Mouse (Mus musculus) liver, postnatal 0 days (tissue): ENCODE measurements around the gene Gm44965. TPM values are rescaled to one million over a fixed set of nuclear protein-coding genes. Genes with fewer than 3 reads are reported as not detected.

ENCODE experiments used
- ATAC-seq: fragments of 200-750 bp; cut with Nextera tagmentation; 2 replicates; pipeline ENCODE4 v1.8.0; 2017; ENCODE audit warnings: mild to moderate bottlenecking, moderate library complexity
- DNase-seq: peaks from one replicate; pipeline ENCODE4 v3.0.0-alpha.2; 2016
- H3K27ac ChIP-seq: fragments of 300-500 bp; sonication (generic); 2 replicates; pipeline ENCODE4 v1.5.1; 2014; ENCODE audit warnings: antibody characterized with exemption, moderate library complexity, mild to moderate bottlenecking, low read depth
- H3K27me3 ChIP-seq: fragments of 300-500 bp; sonication (generic); 2 replicates; pipeline ENCODE4 v1.6.1; 2014; ENCODE audit warnings: low read length, control low read depth, mixed read lengths; ENCODE audit not compliant: insufficient read depth
- H3K36me3 ChIP-seq: fragments of 300-500 bp; sonication (generic); replicated peaks from 2 replicates; pipeline ENCODE4 v1.6.1; 2014; ENCODE audit warnings: mild to moderate bottlenecking, control low read depth, low read length, moderate library complexity, mixed read lengths; ENCODE audit not compliant: insufficient read depth
- H3K4me1 ChIP-seq: fragments of 300-500 bp; sonication (generic); 2 replicates; pipeline ENCODE4 v1.6.1; 2014; ENCODE audit warnings: antibody characterized with exemption, mild to moderate bottlenecking, control low read depth; ENCODE audit not compliant: insufficient read depth
- H3K4me2 ChIP-seq: fragments of 300-500 bp; sonication (generic); 2 replicates; pipeline ENCODE4 v1.6.1; 2014; ENCODE audit warnings: low read depth, mild to moderate bottlenecking, low read length, moderate library complexity, mixed read lengths
- H3K4me3 ChIP-seq: fragments of 300-500 bp; sonication (generic); 2 replicates; pipeline ENCODE4 v1.5.1; 2014; ENCODE audit warnings: low read depth, low read length
- H3K9ac ChIP-seq: fragments of 300-500 bp; sonication (generic); replicated peaks from 2 replicates; pipeline ENCODE4 v1.6.1; 2014; ENCODE audit warnings: mild to moderate bottlenecking, moderate library complexity
- H3K9me3 ChIP-seq: fragments of 300-500 bp; sonication (generic); 2 replicates; pipeline ENCODE4 v1.6.1; 2016; ENCODE audit warnings: mild to moderate bottlenecking, control low read depth, low read length, mixed read lengths
- CTCF ChIP-seq: sonication (generic); IDR thresholded peaks from 2 replicates; pipeline ENCODE4 v1.5.1; 2016; ENCODE audit warnings: antibody characterized with exemption, low read depth
- EP300 ChIP-seq: IDR thresholded peaks from 2 replicates; pipeline ENCODE4 v1.6.1; 2016; ENCODE audit warnings: antibody characterized with exemption, low read depth, mild to moderate bottlenecking
- WGBS: fragments of 180-500 bp; shearing (Covaris S2); extraction: QIAGEN DNeasy Blood & Tissue Kit; methylation state at CpG from one replicate; pipeline ENCODE4 v1.1.7; 2014; ENCODE audit not compliant: insufficient replicate concordance; 5-methylcytosine and 5-hydroxymethylcytosine counted together
- polyA plus RNA-seq: library from polyadenylated mRNA; unstranded; fragments of >200 nt; fragmentation: Nextera tagmentation; extraction: Ambion mirVana; gene quantifications from 2 replicates; pipeline ENCODE4 v1.2.1, GENCODE M21; 2015

Gm44965 gene
- polyA plus RNA-seq, 1 experiment from 2014 or later: not detected

DNA sequence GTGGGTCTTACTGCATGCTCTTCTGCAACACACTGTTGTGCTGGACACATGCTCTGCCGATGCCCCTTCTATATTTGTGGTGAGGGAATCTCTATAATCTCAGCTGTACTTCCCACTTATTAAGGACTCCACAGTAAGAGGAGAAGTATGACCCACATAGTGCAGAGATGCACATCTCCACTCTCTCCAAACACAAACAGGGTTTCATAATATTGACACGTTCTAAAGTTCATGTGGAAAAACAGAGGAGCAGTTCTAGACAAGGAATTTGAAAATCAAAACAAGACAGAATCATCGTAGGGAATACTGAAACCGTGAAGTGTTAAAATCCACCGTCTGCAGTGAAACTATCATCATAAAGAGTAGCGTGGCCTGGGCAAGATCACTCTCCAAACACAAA is 1.9 kb upstream of the Gm44965 start:
- peaks cover 17% of the 10 kb centered on the region for H3K4me1 ChIP-seq
- 0 out of 2 replicates have a peak overlapping the region, but pooled peaks have one; percentile 24 for H3K4me2 ChIP-seq
- WGBS: 51% methylated on average over 6 of the region's 6 CpGs
- TF ChIP-seq CTCF (no peak), EP300 (no peak)
- H3K9ac ChIP-seq: no peak overlapping the region
- H3K9me3 ChIP-seq: no peaks in the 10 kb centered on the region
- DNase-seq (no peak), ATAC-seq (no peak)
- H3K4me3 ChIP-seq: no peak overlapping the region
- no peaks in the 10 kb centered on the region for H3K27me3 ChIP-seq
- H3K36me3 ChIP-seq: peaks cover 8% of the 10 kb centered on the region
- H3K27ac ChIP-seq: peak overlapping the region; percentile 80

DNA sequence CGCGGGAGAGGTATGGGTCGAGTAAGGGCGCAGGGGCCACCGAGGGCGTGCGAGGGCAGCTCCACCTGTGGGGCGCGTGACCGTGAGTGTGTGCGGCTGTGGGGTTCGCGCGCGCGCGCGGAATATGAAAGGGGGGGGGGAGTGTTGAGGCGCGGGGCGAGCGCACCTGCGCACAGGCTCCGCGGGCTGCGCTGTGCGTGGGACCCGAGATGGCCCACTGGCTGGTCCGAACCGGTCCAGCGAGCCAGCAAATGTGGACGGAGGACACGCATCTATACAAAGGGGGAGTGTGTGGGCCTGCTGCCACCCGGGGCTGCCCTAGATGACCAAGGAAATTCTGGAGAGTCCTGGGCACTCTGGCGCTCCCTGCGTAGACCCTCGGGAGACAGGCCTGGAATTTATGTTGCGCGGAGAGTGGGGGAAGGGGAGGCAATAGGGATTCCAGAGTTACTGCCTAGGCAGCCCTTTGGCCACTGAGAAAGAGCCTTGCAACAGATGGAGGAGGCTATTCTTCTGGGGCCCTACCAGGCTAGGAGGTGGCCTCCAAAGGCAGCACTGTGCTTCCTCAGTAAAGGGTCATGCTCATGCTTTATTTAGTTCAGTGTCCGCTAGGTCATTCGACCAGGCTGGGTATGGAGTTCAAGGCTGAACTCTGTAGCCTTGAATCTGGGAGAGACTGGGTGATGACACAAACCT is 450 bp downstream of the Gm44965 start:
- no peak for TF ChIP-seq CTCF
- TF ChIP-seq EP300: no peak
- no peak for DNase-seq
- Histone ChIP-seq H3K36me3 (peaks cover 24% of the 10 kb centered on the region), H3K27me3 (no peaks in the 10 kb centered on the region), H3K9ac (peak overlapping the region; percentile 81), H3K27ac (peak overlapping the region; percentile 96), H3K4me3 (peak overlapping the region; percentile 71), H3K9me3 (no peaks in the 10 kb centered on the region), H3K4me1 (peaks cover 14% of the 10 kb centered on the region), H3K4me2 (peak overlapping the region; percentile 85)
- WGBS: under 1% methylated on average over 32 of the region's 41 CpGs
- ATAC-seq: peak; percentile 54

DNA sequence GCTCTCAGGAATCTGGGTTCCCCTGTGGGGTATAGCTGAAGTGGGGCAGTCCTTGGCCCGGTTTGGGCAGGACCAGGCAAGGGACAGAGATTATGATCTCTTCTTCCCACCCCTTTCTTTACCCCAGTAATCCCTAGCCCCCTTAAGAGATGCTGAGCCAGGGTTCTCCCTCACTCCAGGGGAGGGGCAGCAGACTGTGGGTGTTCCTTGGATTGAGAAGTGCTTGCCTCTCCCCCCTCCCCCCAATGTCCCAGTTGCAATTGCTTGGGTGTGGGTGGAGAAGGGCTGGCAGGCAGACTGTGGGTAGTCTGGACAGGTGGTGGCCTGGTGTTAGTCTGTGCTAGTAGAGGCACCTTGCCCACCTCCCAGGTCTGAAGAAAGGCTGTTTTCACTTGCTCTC is 1.5 kb downstream of the Gm44965 start:
- Histone ChIP-seq H3K9me3 (no peaks in the 10 kb centered on the region), H3K4me2 (peak overlapping the region; percentile 85), H3K4me3 (peak overlapping the region; percentile 71), H3K27me3 (no peaks in the 10 kb centered on the region), H3K4me1 (peaks cover 6% of the 10 kb centered on the region), H3K27ac (peak overlapping the region; percentile 96), H3K36me3 (peaks cover 26% of the 10 kb centered on the region), H3K9ac (peak overlapping the region; percentile 81)
- DNase-seq: no peak
- 27% methylated on average over 1 of the region's 1 CpGs for WGBS
- TF ChIP-seq EP300 (no peak), CTCF (no peak)
- ATAC-seq: no peak

DNA sequence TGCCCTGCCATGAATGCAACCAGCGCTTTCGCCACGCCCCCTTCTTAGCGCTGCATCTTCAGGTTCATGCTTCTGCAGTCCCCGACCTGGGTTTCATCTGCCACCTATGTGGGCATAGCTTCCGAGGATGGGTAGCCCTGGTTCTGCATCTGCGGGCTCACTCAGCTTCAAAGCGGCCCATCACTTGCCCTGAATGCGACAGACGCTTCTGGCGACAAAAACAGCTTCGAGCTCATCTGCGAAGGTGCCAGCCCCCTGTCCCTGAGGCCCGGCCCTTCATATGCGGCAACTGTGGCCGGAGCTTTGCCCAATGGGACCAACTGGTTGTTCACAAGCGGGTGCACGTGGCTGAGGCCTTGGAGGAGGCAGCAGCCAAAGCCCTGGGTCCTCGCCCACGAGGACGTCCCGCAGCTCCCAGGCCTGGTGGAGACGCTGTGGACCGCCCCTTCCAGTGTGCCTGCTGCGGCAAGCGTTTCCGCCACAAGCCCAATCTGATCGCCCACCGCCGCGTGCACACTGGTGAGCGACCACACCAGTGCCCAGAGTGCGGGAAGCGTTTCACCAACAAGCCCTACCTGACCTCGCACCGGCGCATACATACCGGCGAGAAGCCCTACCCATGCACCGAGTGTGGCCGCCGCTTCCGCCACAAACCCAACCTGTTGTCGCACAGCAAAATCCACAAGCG is 2.9 kb downstream of the Gm44965 start:
- Histone ChIP-seq H3K9ac (no peak overlapping the region), H3K27ac (no peak overlapping the region), H3K4me3 (no peak overlapping the region), H3K4me1 (peaks cover 12% of the 10 kb centered on the region), H3K27me3 (no peaks in the 10 kb centered on the region), H3K4me2 (no peak overlapping the region), H3K36me3 (peaks cover 26% of the 10 kb centered on the region), H3K9me3 (no peaks in the 10 kb centered on the region)
- WGBS: 92% methylated on average over 45 of the region's 45 CpGs
- TF ChIP-seq CTCF (no peak), EP300 (no peak)
- ATAC-seq (no peak), DNase-seq (no peak)

DNA sequence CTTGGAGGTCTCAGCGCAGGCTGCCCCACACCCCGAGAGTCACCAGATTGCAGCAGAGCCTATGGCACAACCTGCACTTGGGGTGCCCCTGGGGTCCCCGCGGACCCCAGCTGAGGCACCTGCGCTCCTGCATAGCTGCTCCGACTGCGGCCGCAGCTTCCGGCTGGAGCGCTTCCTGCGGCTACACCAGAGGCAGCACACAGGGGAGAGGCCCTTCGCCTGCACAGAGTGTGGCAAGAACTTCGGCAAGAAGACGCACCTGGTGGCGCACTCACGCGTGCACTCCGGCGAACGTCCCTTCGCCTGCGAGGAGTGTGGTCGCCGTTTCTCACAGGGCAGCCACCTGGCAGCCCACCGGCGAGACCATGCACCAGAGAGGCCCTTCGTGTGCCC is 3.5 kb downstream of the Gm44965 start:
- WGBS: 93% methylated on average over 27 of the region's 27 CpGs
- peaks cover 14% of the 10 kb centered on the region for H3K4me1 ChIP-seq
- no peaks in the 10 kb centered on the region for H3K27me3 ChIP-seq
- DNase-seq: no peak
- no peak overlapping the region for H3K27ac ChIP-seq
- TF ChIP-seq CTCF (no peak), EP300 (no peak)
- H3K4me2 ChIP-seq: no peak overlapping the region
- H3K36me3 ChIP-seq: peaks cover 26% of the 10 kb centered on the region
- no peak overlapping the region for H3K9ac ChIP-seq
- H3K9me3 ChIP-seq: no peaks in the 10 kb centered on the region
- H3K4me3 ChIP-seq: no peak overlapping the region
- ATAC-seq: no peak

DNA sequence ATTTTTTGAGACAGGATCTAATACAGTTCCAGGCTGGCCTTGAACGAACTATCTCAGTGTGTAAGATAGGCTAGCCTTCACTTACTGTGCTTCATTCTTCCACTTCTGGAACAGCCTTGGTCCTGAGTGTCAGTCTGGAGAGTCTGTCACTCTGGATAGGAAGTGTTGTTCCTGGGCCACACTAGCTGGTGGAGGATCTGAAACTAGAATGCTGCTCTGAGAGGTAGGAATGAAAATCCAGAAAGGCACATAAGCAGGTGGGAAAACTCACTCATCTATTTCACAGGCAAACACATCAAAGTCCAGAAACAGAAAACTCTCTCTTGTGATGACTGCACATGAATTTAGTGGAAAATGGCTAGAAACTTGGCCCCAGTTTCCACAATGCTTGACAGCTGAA is 6.9 kb downstream of the Gm44965 start:
- no peak for ATAC-seq
- no peaks in the 10 kb centered on the region for H3K27me3 ChIP-seq
- no peak overlapping the region for H3K4me2 ChIP-seq
- no peak for DNase-seq
- no peak overlapping the region for H3K9ac ChIP-seq
- peaks cover 17% of the 10 kb centered on the region for H3K4me1 ChIP-seq
- peaks cover 26% of the 10 kb centered on the region for H3K36me3 ChIP-seq
- WGBS: 78% methylated on average over 1 of the region's 1 CpGs
- no peak overlapping the region for H3K4me3 ChIP-seq
- no peak for TF ChIP-seq EP300
- TF ChIP-seq CTCF: no peak
- H3K27ac ChIP-seq: peak overlapping the region; percentile 91
- no peaks in the 10 kb centered on the region for H3K9me3 ChIP-seq
